Mouse (Mus musculus): ENCODE results near the gene Crxos. TPM values are rescaled to one million over a fixed set of nuclear protein-coding genes. Genes with fewer than 3 reads are reported as not detected.

The Crxos gene
- polyA plus RNA-seq, 1 experiment from 2014 or later: not detected

DNA sequence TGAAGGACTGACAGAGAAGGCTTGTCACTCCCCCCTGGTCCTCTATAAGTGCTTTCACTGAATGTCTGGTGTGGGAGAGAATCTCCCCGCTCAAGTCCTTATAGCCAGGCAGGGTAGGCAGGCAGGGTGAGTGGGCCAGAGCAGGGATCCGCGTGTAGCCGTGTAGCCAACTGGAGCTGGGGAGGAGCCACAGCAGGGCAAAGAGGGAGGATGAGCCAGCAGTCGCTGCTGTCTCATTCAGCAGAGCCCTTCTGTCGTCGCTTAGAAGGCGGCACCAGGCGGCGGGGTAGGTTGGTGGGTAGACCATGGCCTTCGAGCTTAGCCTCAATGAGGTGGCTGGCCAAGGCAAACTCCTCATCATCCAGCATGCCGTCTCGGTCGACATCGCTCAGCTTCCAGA is 67.6 kb downstream of the Crxos start:
- Histone ChIP-seq H3K36me3 (replicated peaks) (no peaks in the 10 kb centered on the region), H3K27me3 (peaks cover 18% of the 10 kb centered on the region; the same call in 1 of the 2 replicates), H3K4me1 (peaks cover 14% of the 10 kb centered on the region), H3K4me2 (no peak overlapping the region), H3K27ac (no peak overlapping the region), H3K9me3 (no peaks in the 10 kb centered on the region), H3K4me3 (replicated peaks) (no peak overlapping the region), H3K9ac (no peak overlapping the region)
- ATAC-seq (ENCODE audit: low FRiP score): no peak
- 86% methylated on average over 15 of the region's 15 CpGs for WGBS

DNA sequence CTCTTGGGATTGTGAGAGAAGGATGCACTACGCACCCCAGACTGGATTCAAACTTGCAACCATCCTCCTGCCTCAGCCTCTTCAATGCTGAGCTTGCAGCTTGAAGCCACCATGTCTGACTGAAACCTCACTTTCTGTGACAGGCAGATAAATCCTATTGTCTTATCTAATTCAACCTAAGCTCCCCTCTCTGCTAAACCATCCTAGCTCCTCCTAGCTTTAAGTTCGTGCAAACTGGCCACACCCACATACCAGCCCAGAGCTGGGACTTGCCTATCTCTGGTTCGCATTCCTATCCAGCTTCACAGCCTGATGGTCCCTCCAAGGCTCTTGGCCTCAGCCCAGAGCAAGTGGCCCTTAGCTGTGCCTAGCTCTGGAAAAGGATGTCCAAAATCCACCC is 70.0 kb downstream of the Crxos start:
- Histone ChIP-seq H3K9me3 (no peaks in the 10 kb centered on the region), H3K36me3 (replicated peaks) (no peaks in the 10 kb centered on the region), H3K9ac (no peak overlapping the region), H3K27ac (no peak overlapping the region), H3K4me1 (peaks cover 14% of the 10 kb centered on the region), H3K27me3 (peaks cover 29% of the 10 kb centered on the region; the same call in 1 of the 2 replicates), H3K4me3 (replicated peaks) (no peak overlapping the region), H3K4me2 (no peak overlapping the region)
- no peak for ATAC-seq (ENCODE audit: low FRiP score)
- WGBS: 78% methylated on average over 3 of the region's 3 CpGs

Other genes with a start within 250 kb of the Crxos start
- not detected in 2 replicates for gene Obox3, start 242.7 kb upstream of the Crxos start, polyA plus RNA-seq (2016; fragmentation: Nextera tagmentation; extraction: Ambion mirVana)
- gene Obox5, start 132.5 kb upstream of the Crxos start, polyA plus RNA-seq (2016; fragmentation: Nextera tagmentation; extraction: Ambion mirVana): not detected in 2 replicates
- not detected in 2 replicates for gene Obox6, start 42.9 kb upstream of the Crxos start, polyA plus RNA-seq (2016; fragmentation: Nextera tagmentation; extraction: Ambion mirVana)
- gene Crx, start 2.6 kb upstream of the Crxos start, polyA plus RNA-seq (2016; fragmentation: Nextera tagmentation; extraction: Ambion mirVana): not detected in 2 replicates
- 1,130 and 1,137 TPM in 2 replicates for gene Selenow, start 39.8 kb downstream of the Crxos start, polyA plus RNA-seq (2016; fragmentation: Nextera tagmentation; extraction: Ambion mirVana)
- 165 and 169 TPM in 2 replicates for gene Nop53, start 63.5 kb downstream of the Crxos start, polyA plus RNA-seq (2016; fragmentation: Nextera tagmentation; extraction: Ambion mirVana)
- 6.6 and 7.6 TPM in 2 replicates for gene Ehd2, start 85.0 kb downstream of the Crxos start, polyA plus RNA-seq (2016; fragmentation: Nextera tagmentation; extraction: Ambion mirVana)
- 9.1 and 9.5 TPM in 2 replicates for gene Bicra, start 165.3 kb downstream of the Crxos start, polyA plus RNA-seq (2016; fragmentation: Nextera tagmentation; extraction: Ambion mirVana)
- not detected in 2 replicates for gene Zfp541, start 179.2 kb downstream of the Crxos start, polyA plus RNA-seq (2016; fragmentation: Nextera tagmentation; extraction: Ambion mirVana)
- 150 and 156 TPM in 2 replicates for gene Napa, start 215.8 kb downstream of the Crxos start, polyA plus RNA-seq (2016; fragmentation: Nextera tagmentation; extraction: Ambion mirVana)
- 24.6 and 29.4 TPM in 2 replicates for gene Kptn, start 237.3 kb downstream of the Crxos start, polyA plus RNA-seq (2016; fragmentation: Nextera tagmentation; extraction: Ambion mirVana)
- gene Slc8a2, start 247.2 kb downstream of the Crxos start, polyA plus RNA-seq (2016; fragmentation: Nextera tagmentation; extraction: Ambion mirVana): 0.49 and 0.66 TPM in 2 replicates